Mouse (Mus musculus) intestine, postnatal 0 days (tissue): Measurements from ENCODE around the gene Col16a1. TPM values are rescaled to one million over a fixed set of nuclear protein-coding genes. Genes with fewer than 3 reads are reported as not detected.

ENCODE experiments used
- ATAC-seq: fragments of 200-750 bp; cut with Nextera tagmentation; 2 replicates; pipeline ENCODE4 v1.8.0; 2017; ENCODE audit warnings: mild to moderate bottlenecking, moderate TSS enrichment, moderate library complexity
- H3K27ac ChIP-seq: fragments of 300-500 bp; sonication (generic); 2 replicates; pipeline ENCODE4 v1.5.1; 2014; ENCODE audit warnings: mild to moderate bottlenecking, low read depth, low read length, moderate library complexity
- H3K27me3 ChIP-seq: fragments of 300-500 bp; sonication (generic); replicated peaks from 2 replicates; pipeline ENCODE4 v1.6.1; 2014; ENCODE audit warnings: low read length, mixed read lengths; ENCODE audit not compliant: control insufficient read depth, insufficient read depth
- H3K36me3 ChIP-seq: fragments of 300-500 bp; sonication (generic); 2 replicates; pipeline ENCODE4 v1.6.1; 2014; ENCODE audit warnings: mild to moderate bottlenecking, moderate library complexity; ENCODE audit not compliant: control insufficient read depth, insufficient read depth
- H3K4me1 ChIP-seq: fragments of 300-500 bp; sonication (generic); replicated peaks from 2 replicates; pipeline ENCODE4 v1.6.1; 2014; ENCODE audit warnings: antibody characterized with exemption, low read length, mixed read lengths; ENCODE audit not compliant: control insufficient read depth, insufficient read depth
- H3K4me2 ChIP-seq: fragments of 300-500 bp; sonication (generic); replicated peaks from 2 replicates; pipeline ENCODE4 v1.6.1; 2014; ENCODE audit warnings: low read depth, mild to moderate bottlenecking, moderate library complexity
- H3K4me3 ChIP-seq: fragments of 300-500 bp; sonication (generic); 2 replicates; pipeline ENCODE4 v1.5.1; 2014; ENCODE audit warnings: low read depth, low read length
- H3K9ac ChIP-seq: fragments of 300-500 bp; sonication (generic); 2 replicates; pipeline ENCODE4 v1.6.1; 2014; ENCODE audit warnings: mild to moderate bottlenecking, low read depth, low read length
- H3K9me3 ChIP-seq: fragments of 300-500 bp; sonication (generic); 2 replicates; pipeline ENCODE4 v1.6.1; 2016; ENCODE audit warnings: mixed run types; ENCODE audit not compliant: control insufficient read depth
- CTCF ChIP-seq: sonication (generic); IDR thresholded peaks from 2 replicates; pipeline ENCODE4 v1.5.1; 2016; ENCODE audit warnings: low read depth, mild to moderate bottlenecking, control low read depth, antibody characterized with exemption, moderate library complexity
- WGBS: fragments of 180-500 bp; shearing (Covaris S2); extraction: QIAGEN DNeasy Blood & Tissue Kit; methylation state at CpG from one replicate; pipeline ENCODE4 v1.1.7; 2014; 5-methylcytosine and 5-hydroxymethylcytosine counted together
- polyA plus RNA-seq: library from polyadenylated mRNA; unstranded; fragments of >200 nt; fragmentation: Nextera tagmentation; extraction: Ambion mirVana; gene quantifications from 2 replicates; pipeline ENCODE4 v1.2.1, GENCODE M21; 2015

Col16a1 gene
- polyA plus RNA-seq, 1 experiment from 2014 or later = 25.6 TPM

DNA sequence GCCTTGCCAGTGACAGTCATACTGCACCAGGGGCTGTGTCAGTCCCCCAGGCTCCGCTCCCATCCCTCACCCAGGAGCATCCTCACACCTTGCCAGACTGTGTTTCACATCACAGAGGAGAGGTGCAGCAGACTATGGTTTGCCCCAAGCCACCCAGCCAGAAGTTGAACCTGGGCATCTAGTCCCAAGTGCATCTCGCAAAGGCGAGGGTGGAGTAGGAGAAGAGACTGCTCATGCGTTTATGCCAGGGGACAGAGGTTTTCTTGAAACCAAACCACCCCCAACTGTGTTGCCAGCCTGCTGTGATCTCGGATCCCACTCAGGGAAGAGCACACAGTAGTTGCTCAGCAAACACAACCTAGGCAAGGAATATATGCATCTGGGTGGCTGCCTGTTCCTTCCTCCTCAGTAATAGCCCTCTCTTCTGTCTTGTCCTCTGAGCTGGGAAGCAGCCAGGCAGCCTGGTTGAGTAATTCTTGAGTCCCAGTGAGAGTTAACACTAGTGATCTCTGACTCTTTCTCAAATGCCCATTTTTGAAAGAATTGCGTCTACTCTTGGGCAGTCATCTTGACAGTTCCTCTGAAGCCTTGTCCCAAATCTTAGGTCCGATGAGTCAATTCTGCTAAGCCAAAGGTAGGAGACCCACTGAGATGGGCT is 83.9 kb downstream of the Col16a1 start:
- Histone ChIP-seq H3K27ac (peak overlapping the region; percentile 91), H3K9me3 (no peaks in the 10 kb centered on the region), H3K36me3 (peaks cover 14% of the 10 kb centered on the region), H3K4me2 (no peak overlapping the region), H3K4me3 (no peak overlapping the region), H3K27me3 (no peaks in the 10 kb centered on the region), H3K9ac (no peak overlapping the region), H3K4me1 (peaks cover 19% of the 10 kb centered on the region; the same call in 1 of the 2 replicates)
- WGBS = 71% methylated on average over 7 of the region's 7 CpGs
- no peak; the same call in 1 of the 2 replicates for ATAC-seq
- TF ChIP-seq CTCF = no peak

DNA sequence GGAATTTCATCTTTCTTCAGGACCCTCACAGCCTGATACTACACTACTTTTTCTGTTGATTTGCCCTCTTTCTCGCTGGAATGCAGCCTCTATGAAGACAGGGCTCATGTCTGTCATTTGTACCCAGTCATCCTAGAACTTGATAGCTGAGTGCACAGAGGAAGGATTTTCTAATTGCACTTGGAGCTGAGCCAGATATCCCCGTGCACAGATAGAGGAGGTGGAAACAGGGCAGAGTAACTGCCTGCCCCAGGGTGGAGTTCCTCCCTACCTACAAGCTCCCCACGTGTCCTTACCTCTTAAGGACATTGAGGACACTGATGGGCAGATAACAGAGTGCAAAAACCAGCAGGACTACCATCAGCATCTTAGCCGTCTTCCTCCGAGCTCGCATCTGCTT is 85.8 kb downstream of the Col16a1 start:
- no peak for TF ChIP-seq CTCF
- Histone ChIP-seq H3K36me3 (no peaks in the 10 kb centered on the region; the same call in 1 of the 2 replicates), H3K4me2 (no peak overlapping the region), H3K4me3 (no peak overlapping the region), H3K4me1 (peaks cover 19% of the 10 kb centered on the region; the same call in 1 of the 2 replicates), H3K27me3 (peaks cover 12% of the 10 kb centered on the region), H3K27ac (no peak overlapping the region), H3K9ac (no peak overlapping the region), H3K9me3 (no peaks in the 10 kb centered on the region)
- WGBS = 29% methylated on average over 6 of the region's 6 CpGs
- ATAC-seq = peak; percentile 53

DNA sequence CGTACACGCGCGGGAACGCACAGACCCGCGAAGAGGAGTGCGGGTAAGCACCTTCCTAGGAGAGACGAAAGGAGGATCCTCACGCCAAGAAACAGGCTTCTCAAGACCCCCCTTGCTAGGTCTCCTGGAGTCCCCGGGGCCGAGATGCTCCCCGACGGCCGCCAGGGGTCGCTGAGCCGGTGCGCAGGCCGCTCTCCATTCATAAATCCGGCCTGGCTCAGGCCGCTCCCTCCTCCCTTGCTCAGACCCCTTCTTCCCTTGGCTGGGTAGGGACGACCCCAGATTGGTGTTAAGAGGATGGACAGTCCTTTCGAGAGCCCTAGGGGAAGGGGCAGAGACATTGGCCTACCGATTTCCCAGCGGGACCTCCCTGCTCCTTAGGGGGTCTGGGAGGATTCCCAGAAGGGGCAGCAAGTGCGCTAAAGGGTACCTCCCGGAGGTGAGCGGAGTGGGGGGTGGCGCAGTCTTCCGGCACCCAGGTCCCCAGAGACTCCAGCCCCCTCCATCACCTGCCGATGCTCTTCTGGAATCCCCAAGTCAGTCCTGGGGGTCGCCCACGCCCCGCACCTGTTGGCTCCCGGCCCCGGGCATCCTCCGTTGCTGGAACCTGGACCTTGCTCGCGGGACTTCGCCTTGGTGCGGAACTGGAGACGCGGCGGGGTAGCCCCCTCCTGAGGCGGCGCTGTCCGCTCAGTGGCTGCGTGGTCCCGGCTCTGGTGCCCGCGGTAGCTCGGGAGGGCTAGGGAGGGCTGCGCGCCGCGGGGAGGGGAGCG is 91.0 kb downstream of the Col16a1 start:
- under 1% methylated on average over 55 of the region's 57 CpGs for WGBS
- H3K9ac ChIP-seq = peak overlapping the region; percentile 22; the same call in 1 of the 2 replicates

DNA sequence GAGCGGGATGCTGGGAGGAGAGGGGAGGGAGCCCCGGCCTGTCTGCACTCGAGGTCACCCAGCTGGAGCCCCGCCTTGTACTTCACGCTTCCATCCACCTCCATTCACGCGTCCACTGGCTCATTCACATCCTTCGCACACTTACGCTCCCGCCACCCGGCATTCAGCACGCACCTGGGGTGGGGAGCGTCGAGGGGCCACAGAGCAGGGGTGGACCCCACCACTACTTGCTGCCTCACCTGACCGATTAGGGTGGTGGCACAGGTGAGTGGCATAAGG is 91.5 kb downstream of the Col16a1 start, which contains the start of gene Hcrtr1:
Gene Hcrtr1, minus strand, starts transcription at position 146 of the 279 bp plus-strand sequence.
- no peak for ATAC-seq
- Histone ChIP-seq H3K4me1 (0 out of 2 replicates have a peak, but pooled peaks cover 9% of the 10 kb centered on the region), H3K4me3 (peak within 1 kb of the TSS; percentile 29), H3K4me2 (peak within 1 kb of the TSS; percentile 58), H3K27me3 (peaks cover 39% of the 10 kb centered on the region), H3K9ac (peak within 1 kb of the TSS; percentile 22; the same call in 1 of the 2 replicates), H3K27ac (no peak within 1 kb of the TSS), H3K9me3 (no peaks in the 10 kb centered on the region), H3K36me3 (no peaks in the 10 kb centered on the region)
- 2% methylated on average over 15 of the region's 15 CpGs for WGBS
- TF ChIP-seq CTCF = no peak

More for the DNA sequence above, 91.0 kb downstream of the Col16a1 start:
- Histone ChIP-seq H3K27me3 (peaks cover 39% of the 10 kb centered on the region), H3K9me3 (no peaks in the 10 kb centered on the region), H3K27ac (no peak overlapping the region), H3K4me3 (peak overlapping the region; percentile 29), H3K36me3 (no peaks in the 10 kb centered on the region), H3K4me2 (peak overlapping the region; percentile 58), H3K4me1 (0 out of 2 replicates have a peak, but pooled peaks cover 9% of the 10 kb centered on the region)
- TF ChIP-seq CTCF = peak; percentile 94
- ATAC-seq = 0 out of 2 replicates have a peak, but pooled peaks have one; percentile 22

DNA sequence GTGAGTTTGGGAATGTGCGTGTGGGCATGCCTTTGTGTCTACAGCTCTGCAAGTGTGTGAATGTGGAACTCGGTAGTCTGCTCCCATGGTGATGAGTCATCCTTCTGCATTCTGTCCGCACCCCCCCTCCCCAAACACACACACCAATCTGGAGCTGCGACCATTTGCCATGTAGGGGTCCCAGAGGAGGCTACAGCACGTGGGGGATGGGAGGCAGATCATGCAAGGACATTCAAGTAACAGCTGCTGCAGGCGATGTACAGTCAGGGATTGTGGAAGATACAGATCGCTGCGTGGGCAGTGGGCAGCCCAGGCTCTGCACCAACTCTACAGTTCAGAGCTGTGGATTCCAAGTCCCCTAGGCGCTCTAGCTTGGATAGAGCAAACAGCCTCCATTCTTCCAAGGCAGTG is 93.4 kb downstream of the Col16a1 start:
- H3K9ac ChIP-seq = no peak overlapping the region
- 0 out of 2 replicates have a peak, but pooled peaks cover 5% of the 10 kb centered on the region for H3K4me1 ChIP-seq
- H3K27ac ChIP-seq = no peak overlapping the region
- no peaks in the 10 kb centered on the region for H3K9me3 ChIP-seq
- no peak overlapping the region for H3K4me2 ChIP-seq
- no peaks in the 10 kb centered on the region for H3K36me3 ChIP-seq
- no peak for ATAC-seq
- no peak for TF ChIP-seq CTCF
- WGBS = 50% methylated on average over 9 of the region's 9 CpGs
- peaks cover 39% of the 10 kb centered on the region for H3K27me3 ChIP-seq
- no peak overlapping the region for H3K4me3 ChIP-seq

DNA sequence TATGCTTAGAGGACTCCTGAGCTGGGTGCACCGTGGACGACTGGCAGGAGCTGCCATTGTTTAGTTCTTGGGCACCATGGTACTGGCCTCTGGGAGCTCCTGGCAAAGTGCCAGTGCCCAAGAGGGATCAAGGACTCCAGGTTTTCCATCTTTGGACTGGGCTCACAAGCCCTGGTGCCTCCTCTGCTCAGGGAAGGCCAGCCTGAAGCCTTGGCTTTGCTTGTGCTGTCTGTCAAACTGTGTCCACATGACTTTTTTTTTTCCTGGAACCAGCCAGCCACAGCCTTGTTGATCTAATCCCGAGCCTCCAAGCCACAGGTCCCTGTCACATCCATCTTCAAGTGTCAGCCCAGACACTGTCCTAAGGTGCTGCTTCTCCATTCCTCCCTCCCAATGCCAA is 94.1 kb downstream of the Col16a1 start:
- 0 out of 2 replicates have a peak, but pooled peaks cover 5% of the 10 kb centered on the region for H3K4me1 ChIP-seq
- 52% methylated on average over 3 of the region's 3 CpGs for WGBS
- no peak overlapping the region for H3K4me2 ChIP-seq
- no peaks in the 10 kb centered on the region for H3K9me3 ChIP-seq
- no peak overlapping the region for H3K9ac ChIP-seq
- no peaks in the 10 kb centered on the region for H3K36me3 ChIP-seq
- no peak for TF ChIP-seq CTCF
- ATAC-seq = no peak
- peaks cover 38% of the 10 kb centered on the region for H3K27me3 ChIP-seq
- H3K27ac ChIP-seq = no peak overlapping the region
- no peak overlapping the region for H3K4me3 ChIP-seq
